Mouse (Mus musculus) forebrain, embryonic 16.5 days (tissue): ENCODE results near the gene Katnbl1. TPM values are rescaled to one million over a fixed set of nuclear protein-coding genes. Genes with fewer than 3 reads are reported as not detected.
"Not testable (repeated sequence)": the region's sequence is repeated elsewhere in the genome, so short reads cannot be mapped to it uniquely, and the experiment has no call there.

ENCODE experiments used
- ATAC-seq: fragments of 200-750 bp; cut with Nextera tagmentation; 2 replicates; pipeline ENCODE4 v1.8.0; 2017; ENCODE audit warnings: mild to moderate bottlenecking, moderate library complexity
- H3K27ac ChIP-seq: fragments of 300-500 bp; sonication (generic); 2 replicates; pipeline ENCODE4 v1.5.1; 2014; ENCODE audit warnings: low read length, control low read depth
- H3K27me3 ChIP-seq: fragments of 300-500 bp; sonication (generic); replicated peaks from 2 replicates; pipeline ENCODE4 v1.6.1; 2014; ENCODE audit warnings: low read length; ENCODE audit not compliant: control insufficient read depth, insufficient read depth
- H3K36me3 ChIP-seq: fragments of 300-500 bp; sonication (generic); 2 replicates; pipeline ENCODE4 v1.6.1; 2014; ENCODE audit not compliant: control insufficient read depth, insufficient read depth
- H3K4me1 ChIP-seq: fragments of 300-500 bp; sonication (generic); replicated peaks from 2 replicates; pipeline ENCODE4 v1.6.1; 2014; ENCODE audit warnings: low read length; ENCODE audit not compliant: control insufficient read depth, insufficient read depth
- H3K4me2 ChIP-seq: fragments of 300-500 bp; sonication (generic); 2 replicates; pipeline ENCODE4 v1.6.1; 2014; ENCODE audit warnings: mild to moderate bottlenecking, low read length, control low read depth
- H3K4me3 ChIP-seq: fragments of 300-500 bp; sonication (generic); replicated peaks from 2 replicates; pipeline ENCODE4 v1.5.1; 2014; ENCODE audit warnings: mild to moderate bottlenecking, low read length, control low read depth
- H3K9ac ChIP-seq: fragments of 300-500 bp; sonication (generic); replicated peaks from 2 replicates; pipeline ENCODE4 v1.6.1; 2014; ENCODE audit warnings: low read depth, low read length, control low read depth
- H3K9me3 ChIP-seq: fragments of 300-500 bp; sonication (generic); 2 replicates; pipeline ENCODE4 v1.6.1; 2016; ENCODE audit warnings: low read length; ENCODE audit not compliant: control insufficient read depth
- WGBS: fragments of 180-500 bp; shearing (Covaris S2); extraction: QIAGEN DNeasy Blood & Tissue Kit; methylation state at CpG from one replicate; pipeline ENCODE4 v1.1.7; 2014; 5-methylcytosine and 5-hydroxymethylcytosine counted together
- polyA plus RNA-seq: library from polyadenylated mRNA; unstranded; fragments of >200 nt; fragmentation: Nextera tagmentation; extraction: Ambion mirVana; gene quantifications from 2 replicates; pipeline ENCODE4 v1.2.1, GENCODE M21; 2015

Katnbl1 gene
- polyA plus RNA-seq, 1 experiment from 2014 or later: 43.4 TPM

- WGBS: 87% methylated on average over 5 of the region's 5 CpGs
- Histone ChIP-seq H3K9me3 (no peaks in the 10 kb centered on the region), H3K4me1 (peaks cover 4% of the 10 kb centered on the region; the same call in 1 of the 2 replicates), H3K36me3 (no peaks in the 10 kb centered on the region), H3K4me2 (no peak overlapping the region), H3K4me3 (no peak overlapping the region), H3K27ac (no peak overlapping the region), H3K9ac (no peak overlapping the region), H3K27me3 (no peaks in the 10 kb centered on the region)
- ATAC-seq: no peak
These were observed 11.8 kb downstream of the Katnbl1 start for GRCm38 (mm10) chr2:112390843-112391242.

DNA sequence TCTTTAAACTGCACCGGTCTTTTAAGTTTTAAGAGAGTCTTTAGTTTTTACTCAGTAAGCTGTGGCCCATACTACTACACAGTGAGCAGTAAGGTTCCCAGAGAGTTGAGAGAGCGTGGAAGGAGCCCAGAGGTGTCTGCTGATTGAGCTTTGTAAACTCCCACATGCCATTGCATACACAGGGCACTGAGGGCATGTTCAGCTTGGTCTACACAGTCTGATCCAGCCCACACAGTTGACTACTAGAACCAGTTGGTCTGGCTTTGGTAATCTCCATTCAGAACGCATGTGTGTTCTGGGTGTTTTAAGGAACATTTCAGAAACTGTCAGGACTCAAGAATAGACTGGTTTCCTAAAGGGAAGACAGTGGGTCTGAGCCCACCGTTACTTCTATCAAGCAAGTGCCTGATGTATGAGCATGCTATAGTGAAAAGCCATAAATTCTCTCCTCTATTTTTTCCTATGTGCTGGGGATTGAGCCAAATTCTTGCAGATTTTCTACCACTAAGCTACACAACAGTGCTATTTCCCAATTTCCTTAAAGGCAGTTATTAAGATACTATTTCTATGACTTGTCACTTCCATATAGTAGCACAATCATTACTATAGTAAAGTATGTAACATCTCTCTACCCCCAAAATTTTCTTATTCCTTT, 12.5 kb downstream of the Katnbl1 start:
- H3K9me3 ChIP-seq: no peaks in the 10 kb centered on the region
- no peaks in the 10 kb centered on the region for H3K36me3 ChIP-seq
- H3K9ac ChIP-seq: no peak overlapping the region
- 93% methylated on average over 4 of the region's 4 CpGs for WGBS
- no peak overlapping the region for H3K4me2 ChIP-seq
- H3K4me1 ChIP-seq: peaks cover 4% of the 10 kb centered on the region; the same call in 1 of the 2 replicates
- H3K27ac ChIP-seq: no peak overlapping the region
- no peaks in the 10 kb centered on the region for H3K27me3 ChIP-seq
- ATAC-seq: no peak
- H3K4me3 ChIP-seq: no peak overlapping the region

GRCm38 (mm10) chr2:112392689-112393088, 13.7 kb downstream of the Katnbl1 start:
- no peaks in the 10 kb centered on the region for H3K27me3 ChIP-seq
- ATAC-seq: no peak
- H3K27ac ChIP-seq: no peak overlapping the region
- H3K4me2 ChIP-seq: no peak overlapping the region
- peaks cover 4% of the 10 kb centered on the region; the same call in 1 of the 2 replicates for H3K4me1 ChIP-seq
- 96% methylated on average over 1 of the region's 1 CpGs for WGBS
- no peaks in the 10 kb centered on the region for H3K9me3 ChIP-seq
- H3K36me3 ChIP-seq: no peaks in the 10 kb centered on the region
- H3K4me3 ChIP-seq: no peak overlapping the region
- no peak overlapping the region for H3K9ac ChIP-seq

- Histone ChIP-seq H3K36me3 (no peaks in the 10 kb centered on the region), H3K27ac (no peak overlapping the region), H3K4me1 (peaks cover 4% of the 10 kb centered on the region; the same call in 1 of the 2 replicates), H3K4me2 (no peak overlapping the region), H3K27me3 (no peaks in the 10 kb centered on the region), H3K4me3 (no peak overlapping the region), H3K9me3 (no peaks in the 10 kb centered on the region), H3K9ac (no peak overlapping the region)
- ATAC-seq: no peak
These were observed 14.9 kb downstream of the Katnbl1 start for GRCm38 (mm10) chr2:112393958-112394357.

- Histone ChIP-seq H3K27me3 (no peaks in the 10 kb centered on the region), H3K36me3 (no peaks in the 10 kb centered on the region), H3K9ac (no peak overlapping the region), H3K4me2 (no peak overlapping the region), H3K4me1 (no peaks in the 10 kb centered on the region), H3K4me3 (no peak overlapping the region), H3K9me3 (no peaks in the 10 kb centered on the region), H3K27ac (no peak overlapping the region)
- WGBS: 93% methylated on average over 1 of the region's 1 CpGs
- ATAC-seq: no peak
These were observed 17.6 kb downstream of the Katnbl1 start for GRCm38 (mm10) chr2:112396649-112397048.

DNA sequence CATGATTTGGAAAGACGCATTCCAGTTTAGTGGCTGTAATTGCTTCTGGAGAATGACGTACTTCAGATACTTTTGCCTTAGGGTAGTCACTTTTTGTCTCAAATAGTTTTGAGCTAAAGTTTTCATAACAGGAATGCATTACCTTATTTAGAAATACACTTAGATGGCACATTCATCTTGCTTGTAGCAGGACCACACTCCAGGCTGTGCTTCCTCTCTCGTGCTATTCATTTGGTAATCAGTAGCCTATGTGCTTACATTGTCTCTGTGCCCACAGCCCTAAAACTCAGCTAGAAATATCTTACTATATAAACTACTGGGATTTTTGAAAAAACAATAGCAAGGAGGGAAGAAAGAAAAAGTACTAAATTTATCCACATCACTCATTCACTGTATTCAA, 28.0 kb downstream of the Katnbl1 start:
- Histone ChIP-seq H3K4me3 (no peak overlapping the region), H3K4me1 (no peaks in the 10 kb centered on the region), H3K4me2 (no peak overlapping the region), H3K9ac (no peak overlapping the region), H3K36me3 (peaks cover 18% of the 10 kb centered on the region), H3K27ac (no peak overlapping the region), H3K27me3 (no peaks in the 10 kb centered on the region), H3K9me3 (no peaks in the 10 kb centered on the region)
- 86% methylated on average over 3 of the region's 3 CpGs for WGBS
- no peak for ATAC-seq

- Histone ChIP-seq H3K27ac (no peak overlapping the region), H3K27me3 (no peaks in the 10 kb centered on the region), H3K36me3 (no peaks in the 10 kb centered on the region), H3K4me1 (no peaks in the 10 kb centered on the region), H3K9ac (no peak overlapping the region), H3K9me3 (no peaks in the 10 kb centered on the region), H3K4me2 (no peak overlapping the region), H3K4me3 (no peak overlapping the region)
- no peak for ATAC-seq
- 74% methylated on average over 3 of the region's 3 CpGs for WGBS
These were observed 46.3 kb downstream of the Katnbl1 start for GRCm38 (mm10) chr2:112425308-112425707.

- not testable (repeated sequence) for H3K27ac ChIP-seq, H3K9me3 ChIP-seq, H3K27me3 ChIP-seq, H3K36me3 ChIP-seq, H3K4me1 ChIP-seq, H3K9ac ChIP-seq, ATAC-seq, H3K4me2 ChIP-seq, H3K4me3 ChIP-seq
- 92% methylated on average over 3 of the region's 3 CpGs for WGBS
These were observed 49.5 kb downstream of the Katnbl1 start for GRCm38 (mm10) chr2:112428534-112428933.

DNA sequence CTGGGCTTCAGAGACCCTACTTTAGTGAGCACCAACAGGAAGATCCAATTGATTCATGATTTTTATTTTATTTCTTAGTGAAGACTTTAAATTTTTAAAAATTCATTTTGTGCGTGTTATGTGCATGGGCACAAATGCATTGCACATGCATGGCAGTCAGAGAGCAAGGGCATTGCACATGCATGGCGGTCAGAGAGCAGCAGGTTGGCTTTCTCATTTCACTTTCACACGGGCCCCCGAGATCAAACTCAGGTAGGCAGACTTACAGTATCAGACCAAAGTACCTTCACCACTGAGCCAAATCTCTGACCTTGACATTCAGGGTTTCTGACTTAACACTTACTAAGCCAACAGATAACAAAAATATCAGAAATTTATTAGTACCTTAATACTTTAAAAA, 50.7 kb downstream of the Katnbl1 start:
- H3K4me3 ChIP-seq: no peak overlapping the region
- H3K27ac ChIP-seq: no peak overlapping the region
- H3K9me3 ChIP-seq: no peaks in the 10 kb centered on the region
- no peaks in the 10 kb centered on the region for H3K27me3 ChIP-seq
- ATAC-seq: no peak
- 90% methylated on average over 4 of the region's 4 CpGs for WGBS
- H3K9ac ChIP-seq: no peak overlapping the region
- no peaks in the 10 kb centered on the region for H3K4me1 ChIP-seq
- H3K36me3 ChIP-seq: no peaks in the 10 kb centered on the region
- no peak overlapping the region for H3K4me2 ChIP-seq

DNA sequence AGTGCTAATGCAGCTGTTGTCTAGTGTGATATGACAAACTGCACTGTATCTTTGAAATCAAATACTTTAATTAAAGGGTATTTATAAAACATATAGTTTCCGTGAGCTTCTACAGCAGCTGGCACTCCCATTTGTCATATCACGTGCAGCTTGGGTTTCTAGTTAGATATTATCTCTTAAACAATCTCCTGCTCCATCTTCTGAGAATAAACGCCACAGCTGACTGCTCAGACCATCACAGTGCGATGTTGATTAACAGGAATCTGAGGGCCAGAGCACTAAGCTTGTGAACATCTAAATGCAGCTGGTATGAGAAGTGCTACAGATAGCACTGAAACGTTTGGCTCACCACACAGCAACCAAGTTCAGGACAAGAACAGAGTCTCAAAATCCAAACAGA, 51.4 kb downstream of the Katnbl1 start:
- H3K4me3 ChIP-seq: no peak overlapping the region
- WGBS: 83% methylated on average over 5 of the region's 5 CpGs

More for the DNA sequence above, 51.4 kb downstream of the Katnbl1 start:
- Histone ChIP-seq H3K27ac (no peak overlapping the region), H3K9ac (no peak overlapping the region), H3K36me3 (no peaks in the 10 kb centered on the region), H3K9me3 (no peaks in the 10 kb centered on the region), H3K4me2 (no peak overlapping the region), H3K27me3 (no peaks in the 10 kb centered on the region), H3K4me1 (no peaks in the 10 kb centered on the region)
- no peak for ATAC-seq
